Mouse (Mus musculus) retina, embryonic 14.5 days (tissue): Measurements from ENCODE around the gene Ostf1.

ENCODE experiments used
- DNase-seq: peaks from one replicate; pipeline ENCODE4 v3.0.0-alpha.2; 2015; ENCODE audit warnings: low spot score

Gene Ostf1

GRCm38 (mm10) chr19:18567936-18568827, 63.4 kb downstream of the Ostf1 start:
- no peak for DNase-seq

GRCm38 (mm10) chr19:18567501-18567900, 64.1 kb downstream of the Ostf1 start:
- no peak for DNase-seq

- DNase-seq: peak; percentile 41
These were observed 73.9 kb downstream of the Ostf1 start for GRCm38 (mm10) chr19:18557708-18558107.

- no peak for DNase-seq
These were observed 76.0 kb downstream of the Ostf1 start for GRCm38 (mm10) chr19:18555645-18556044.

GRCm38 (mm10) chr19:18548668-18549067, 83.0 kb downstream of the Ostf1 start:
- peak; percentile 87 for DNase-seq
